Mouse (Mus musculus) heart, postnatal 0 days (tissue): ENCODE results near the gene Mpp2. TPM values are rescaled to one million over a fixed set of nuclear protein-coding genes. Genes with fewer than 3 reads are reported as not detected.
A peak's percentile ranks its signal among the peaks of the same experiment; 100 is the strongest.

Source experiments
- ATAC-seq: fragments of 200-750 bp; cut with Nextera tagmentation; 2 replicates; pipeline ENCODE4 v1.8.0; 2017; ENCODE audit warnings: low read depth, moderate number of reproducible peaks, moderate library complexity; ENCODE audit not compliant: insufficient read depth
- DNase-seq: peaks from one replicate; pipeline ENCODE4 v3.0.0-alpha.2; 2016; ENCODE audit warnings: low spot score
- H3K27ac ChIP-seq: fragments of 300-500 bp; sonication (generic); 2 replicates; pipeline ENCODE4 v1.5.1; 2014; ENCODE audit warnings: low read depth, mild to moderate bottlenecking
- H3K27me3 ChIP-seq: fragments of 300-500 bp; sonication (generic); 2 replicates; pipeline ENCODE4 v1.6.1; 2014; ENCODE audit warnings: low read length, mixed read lengths; ENCODE audit not compliant: control insufficient read depth, insufficient read depth
- H3K36me3 ChIP-seq: fragments of 300-500 bp; sonication (generic); replicated peaks from 2 replicates; pipeline ENCODE4 v1.6.1; 2014; ENCODE audit warnings: low read length, mixed read lengths; ENCODE audit not compliant: control insufficient read depth, insufficient read depth
- H3K4me1 ChIP-seq: fragments of 300-500 bp; sonication (generic); 2 replicates; pipeline ENCODE4 v1.6.1; 2014; ENCODE audit warnings: antibody characterized with exemption; ENCODE audit not compliant: control insufficient read depth, insufficient read depth
- H3K4me2 ChIP-seq: fragments of 300-500 bp; sonication (generic); 2 replicates; pipeline ENCODE4 v1.6.1; 2014; ENCODE audit warnings: low read depth, mild to moderate bottlenecking, low read length, moderate library complexity
- H3K4me3 ChIP-seq: fragments of 300-500 bp; sonication (generic); 2 replicates; pipeline ENCODE4 v1.5.1; 2014; ENCODE audit warnings: low read depth, low read length
- H3K9ac ChIP-seq: fragments of 300-500 bp; sonication (generic); replicated peaks from 2 replicates; pipeline ENCODE4 v1.6.1; 2014; ENCODE audit warnings: low read depth, low read length, mixed read lengths
- H3K9me3 ChIP-seq: fragments of 300-500 bp; sonication (generic); replicated peaks from 2 replicates; pipeline ENCODE4 v1.6.1; 2016; ENCODE audit warnings: low read length; ENCODE audit not compliant: control insufficient read depth
- CTCF ChIP-seq: IDR thresholded peaks from 2 replicates; pipeline ENCODE4 v1.5.1; 2016; ENCODE audit warnings: antibody characterized with exemption, control low read depth, low read depth
- EP300 ChIP-seq: IDR thresholded peaks from 2 replicates; pipeline ENCODE4 v1.6.1; 2016; ENCODE audit warnings: antibody characterized with exemption, low read depth
- WGBS: fragments of 180-500 bp; shearing (Covaris S2); extraction: QIAGEN DNeasy Blood & Tissue Kit; methylation state at CpG from one replicate; pipeline ENCODE4 v1.1.7; 2014; 5-methylcytosine and 5-hydroxymethylcytosine counted together
- polyA plus RNA-seq: library from polyadenylated mRNA; unstranded; fragments of >200 nt; fragmentation: Nextera tagmentation; extraction: Ambion mirVana; gene quantifications from 2 replicates; pipeline ENCODE4 v1.2.1, GENCODE M21; 2015
- total RNA-seq: library from RNA; depleted of rRNA; stranded (reverse); fragments of >200 nt; gene quantifications from 2 replicates; pipeline ENCODE4 v1.2.3, GENCODE M21; 2014; ENCODE audit warnings: low replicate concordance

Mpp2 gene
- total and polyA plus RNA-seq, 2 experiments from 2014 or later, result 2.1 to 12.1 TPM

DNA sequence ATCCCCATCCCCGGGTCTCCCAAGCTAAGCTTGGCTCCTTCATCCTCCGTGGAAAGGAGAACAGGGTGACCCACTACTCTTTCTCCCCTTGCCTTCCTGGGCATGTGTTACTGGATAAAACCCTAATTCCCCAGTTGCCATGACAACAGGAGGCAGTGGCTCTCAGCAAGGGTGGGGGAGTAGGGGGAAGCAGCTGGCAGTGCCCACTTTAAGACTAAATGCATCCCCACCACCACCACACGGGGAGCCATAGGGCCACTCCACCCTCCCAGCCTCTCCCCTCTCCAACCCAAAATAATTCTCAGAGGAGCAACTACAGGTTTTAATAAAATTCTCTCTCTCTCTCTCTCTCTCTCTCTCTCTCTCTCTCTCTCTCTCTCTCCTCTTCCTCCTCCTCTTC lies 2.0 kb downstream of the Mpp2 start:
- 26% methylated on average over 3 of the region's 3 CpGs for WGBS
- H3K36me3 ChIP-seq, result no peaks in the 10 kb centered on the region
- H3K9me3 ChIP-seq, result no peaks in the 10 kb centered on the region
- peaks cover 9% of the 10 kb centered on the region for H3K4me1 ChIP-seq
- no peak overlapping the region for H3K27ac ChIP-seq
- no peak overlapping the region for H3K4me2 ChIP-seq
- H3K27me3 ChIP-seq, result no peaks in the 10 kb centered on the region
- no peak for TF ChIP-seq EP300
- no peak for TF ChIP-seq CTCF
- no peak overlapping the region for H3K4me3 ChIP-seq
- DNase-seq, result no peak
- no peak overlapping the region for H3K9ac ChIP-seq
- no peak for ATAC-seq

- Histone ChIP-seq H3K27ac (no peak overlapping the region), H3K4me2 (no peak overlapping the region), H3K9me3 (no peaks in the 10 kb centered on the region), H3K4me3 (no peak overlapping the region), H3K36me3 (no peaks in the 10 kb centered on the region), H3K27me3 (no peaks in the 10 kb centered on the region), H3K4me1 (peaks cover 9% of the 10 kb centered on the region), H3K9ac (no peak overlapping the region)
- DNase-seq (no peak), ATAC-seq (no peak)
- TF ChIP-seq CTCF, result no peak
- no peak for TF ChIP-seq EP300
- 55% methylated on average over 7 of the region's 7 CpGs for WGBS
Observed at GRCm38 (mm10) chr11:102084159-102084558, 4.2 kb downstream of the Mpp2 start.

DNA sequence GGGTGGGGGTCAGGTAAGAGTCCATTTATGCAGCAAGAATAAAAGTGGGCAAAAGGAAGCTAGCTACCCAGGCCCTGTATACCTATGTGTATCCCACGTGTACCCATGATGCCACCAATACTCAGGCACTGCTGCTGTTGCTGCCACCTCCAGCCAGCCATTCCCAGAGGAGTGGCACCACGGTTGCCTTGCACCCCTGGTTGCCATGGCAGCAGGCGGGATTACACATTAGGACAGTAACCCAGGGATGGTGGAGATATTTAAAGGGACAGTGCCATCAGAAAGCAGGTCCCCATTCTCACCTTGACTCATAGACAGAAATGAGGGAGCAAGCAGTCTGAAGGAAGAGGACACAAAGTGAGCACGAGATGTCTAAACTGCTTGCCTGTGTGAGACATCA lies 5.1 kb downstream of the Mpp2 start:
- DNase-seq, result no peak
- WGBS, result 66% methylated on average over 4 of the region's 4 CpGs
- no peak overlapping the region for H3K4me2 ChIP-seq
- no peak overlapping the region for H3K4me3 ChIP-seq
- H3K9ac ChIP-seq, result no peak overlapping the region
- H3K36me3 ChIP-seq, result no peaks in the 10 kb centered on the region
- peaks cover 9% of the 10 kb centered on the region for H3K4me1 ChIP-seq
- H3K27me3 ChIP-seq, result no peaks in the 10 kb centered on the region
- H3K27ac ChIP-seq, result no peak overlapping the region
- no peak for ATAC-seq
- no peaks in the 10 kb centered on the region for H3K9me3 ChIP-seq
- TF ChIP-seq CTCF, result no peak

DNA sequence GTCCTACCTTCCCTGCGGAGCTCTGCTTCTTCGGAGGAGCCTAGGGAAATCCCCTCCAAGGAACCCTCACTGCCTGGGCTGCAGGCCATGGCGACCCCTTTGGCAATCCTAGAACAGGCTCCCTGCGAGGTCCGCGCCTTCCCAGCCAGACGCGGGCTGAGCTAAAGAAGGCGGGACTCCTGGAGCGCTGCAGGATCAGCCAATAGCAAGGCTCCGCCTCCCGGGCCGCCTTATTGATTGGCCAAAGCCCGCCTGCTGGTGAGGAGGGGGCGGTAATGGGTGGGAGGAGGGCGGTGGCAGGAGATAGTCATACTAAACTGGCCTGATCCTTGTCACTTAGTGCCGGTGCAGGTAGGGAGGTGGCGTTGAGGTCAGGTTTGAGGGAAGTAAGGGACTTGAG lies 6.0 kb downstream of the Mpp2 start:
- ATAC-seq (peak; percentile 69), DNase-seq (peak; percentile 39)
- H3K4me2 ChIP-seq, result peak overlapping the region; percentile 57
- H3K4me1 ChIP-seq, result peaks cover 9% of the 10 kb centered on the region
- no peak for TF ChIP-seq CTCF
- no peak for TF ChIP-seq EP300
- H3K27me3 ChIP-seq, result no peaks in the 10 kb centered on the region
- H3K27ac ChIP-seq, result no peak overlapping the region
- 1% methylated on average over 18 of the region's 18 CpGs for WGBS
- H3K36me3 ChIP-seq, result no peaks in the 10 kb centered on the region
- peak overlapping the region; percentile 35 for H3K4me3 ChIP-seq
- H3K9me3 ChIP-seq, result no peaks in the 10 kb centered on the region
- H3K9ac ChIP-seq, result no peak overlapping the region

GRCm38 (mm10) chr11:102073722-102074121 lies 14.6 kb downstream of the Mpp2 start:
- WGBS, result 82% methylated on average over 14 of the region's 14 CpGs
- H3K9ac ChIP-seq, result no peak overlapping the region

DNA sequence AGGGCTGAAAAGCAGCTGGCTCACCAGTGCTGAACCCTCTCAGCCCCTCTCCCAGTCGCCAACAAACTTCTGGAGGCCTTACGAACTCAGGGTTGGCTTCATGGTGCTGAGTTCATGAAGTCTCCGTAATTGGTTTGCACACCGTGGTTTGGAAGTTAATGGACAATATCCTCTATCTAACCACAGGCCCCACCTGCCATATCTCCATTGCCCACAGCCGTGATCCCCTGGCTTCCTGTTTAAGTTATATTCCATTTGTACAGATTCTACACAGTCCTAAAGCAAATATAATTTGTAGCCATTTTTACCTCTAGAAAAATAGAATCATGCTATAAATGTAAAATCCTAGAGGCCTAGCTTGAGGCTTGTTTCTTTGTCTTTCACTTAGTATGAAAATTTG lies 15.6 kb downstream of the Mpp2 start:
- Histone ChIP-seq H3K4me3 (no peak overlapping the region), H3K9me3 (no peaks in the 10 kb centered on the region), H3K36me3 (no peaks in the 10 kb centered on the region), H3K4me2 (no peak overlapping the region), H3K4me1 (no peaks in the 10 kb centered on the region), H3K27me3 (no peaks in the 10 kb centered on the region), H3K27ac (no peak overlapping the region), H3K9ac (no peak overlapping the region)
- TF ChIP-seq CTCF (no peak), EP300 (no peak)
- DNase-seq (no peak), ATAC-seq (no peak)
- 75% methylated on average over 5 of the region's 5 CpGs for WGBS

More at GRCm38 (mm10) chr11:102073722-102074121, 14.6 kb downstream of the Mpp2 start:
- no peak overlapping the region for H3K4me3 ChIP-seq
- no peaks in the 10 kb centered on the region for H3K27me3 ChIP-seq
- ATAC-seq (no peak), DNase-seq (no peak)
- H3K36me3 ChIP-seq, result no peaks in the 10 kb centered on the region
- TF ChIP-seq CTCF, result no peak
- H3K9me3 ChIP-seq, result no peaks in the 10 kb centered on the region
- H3K4me2 ChIP-seq, result no peak overlapping the region
- no peaks in the 10 kb centered on the region for H3K4me1 ChIP-seq
- H3K27ac ChIP-seq, result no peak overlapping the region
